Mouse (Mus musculus) thymus, adult 2 months (tissue): ENCODE data around the gene Zfp827.

ENCODE experiments used
- CTCF ChIP-seq: fragments of 200-500 bp; IDR thresholded peaks from 2 replicates; pipeline ENCODE4 v1.5.1; 2012; ENCODE audit warnings: mild to moderate bottlenecking, control low read depth, low read length, moderate library complexity, borderline replicate concordance; ENCODE audit not compliant: control insufficient read depth, poor library complexity, insufficient read depth; ENCODE audit errors: extremely low read depth
- POLR2A ChIP-seq: fragments of 200-500 bp; IDR thresholded peaks from 2 replicates; pipeline ENCODE4 v1.6.1; 2012; ENCODE audit warnings: mild to moderate bottlenecking, low read length, control low read depth, moderate library complexity; ENCODE audit not compliant: control insufficient read depth, poor library complexity, insufficient read depth; ENCODE audit errors: extremely low read depth

GRCm38 (mm10) chr8:79111461-79111860 is 83.2 kb downstream of the Zfp827 start:
- TF ChIP-seq CTCF: no peak
- TF ChIP-seq POLR2A: no peak
